In the genomic region with DNA sequence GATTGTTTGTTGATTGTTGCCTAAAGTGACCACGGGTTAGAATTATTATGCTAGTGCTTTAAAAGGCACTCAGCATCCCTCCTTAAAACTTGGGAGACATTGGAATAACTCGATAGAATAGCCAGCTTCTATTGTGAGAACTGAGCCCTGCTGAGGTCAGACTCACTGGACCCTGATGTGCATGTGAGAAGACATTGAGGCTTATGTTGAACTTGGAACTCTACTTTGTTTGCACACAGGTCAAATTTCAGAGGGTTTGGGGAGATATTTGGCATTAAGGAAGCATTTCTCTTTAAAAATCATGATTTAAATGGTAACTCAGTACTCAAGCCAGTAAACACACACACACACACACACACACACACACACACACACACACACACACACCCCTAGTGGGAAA, we compare ENCODE assay signal across 15 mouse cellular contexts.
DNase-seq lines count a peak whose midpoint lies in the region; ATAC-seq lines count a peak whose summit lies in the region.
"Had no signal": no experiment of that assay in that cellular context is flagged by ENCODE, and none has a peak within 500 bp of the region (broad histone marks: within the 10 kb centered on the region; RNA-seq: fewer than 3 reads in every experiment).

No protein-coding gene starts in this region.

- H3K4me1 ChIP-seq in limb, embryonic 11.5 days (ENCODE audit: control insufficient read depth, insufficient read depth, low read length), result no peaks in the 10 kb centered on the region
- H3K4me1 ChIP-seq in limb, embryonic 10.5 days, result no peaks in the 10 kb centered on the region
- H3K4me1 ChIP-seq: forebrain, embryonic 15.5 days; heart, embryonic 13.5 days had no signal

- H3K4me3 ChIP-seq in limb, embryonic 11.5 days (ENCODE audit: low read depth, low read length), result no peak overlapping the region
- no peak overlapping the region for H3K4me3 ChIP-seq in limb, embryonic 10.5 days
- H3K4me3 ChIP-seq: forebrain, embryonic 15.5 days; heart, embryonic 13.5 days had no signal

- H3K27ac ChIP-seq in limb, embryonic 11.5 days (replicated peaks; ENCODE audit: low read depth, low read length), result no peak overlapping the region
- no peak overlapping the region for H3K27ac ChIP-seq in limb, embryonic 10.5 days
- H3K27ac ChIP-seq: forebrain, embryonic 15.5 days; heart, embryonic 13.5 days had no signal

- no peak overlapping the region for H3K9ac ChIP-seq in limb, embryonic 11.5 days (ENCODE audit: low read length)
- H3K9ac ChIP-seq: forebrain, embryonic 15.5 days; heart, embryonic 13.5 days had no signal

- no peaks in the 10 kb centered on the region for H3K27me3 ChIP-seq in limb, embryonic 11.5 days (ENCODE audit: control insufficient read depth, insufficient read depth, low read length)
- H3K27me3 ChIP-seq in limb, embryonic 10.5 days (ENCODE audit: low read depth, poor library complexity, severe bottlenecking), result no peaks in the 10 kb centered on the region
- H3K27me3 ChIP-seq: forebrain, embryonic 15.5 days; heart, embryonic 13.5 days had no signal

- WGBS in limb, embryonic 11.5 days, result 90% methylated on average over 2 of the region's 2 CpGs
- 80% methylated on average over 2 of the region's 2 CpGs for WGBS in limb, embryonic 10.5 days

- no peak for ATAC-seq in limb, embryonic 11.5 days (ENCODE audit: insufficient number of reproducible peaks, low FRiP score, low TSS enrichment, low read depth)
- ATAC-seq: forebrain, embryonic 15.5 days had no signal

- H3K4me2 ChIP-seq in limb, embryonic 11.5 days (ENCODE audit: low read depth, severe bottlenecking), result no peak overlapping the region
- H3K4me2 ChIP-seq: forebrain, embryonic 15.5 days; heart, embryonic 13.5 days had no signal

- no peaks in the 10 kb centered on the region for H3K9me3 ChIP-seq in limb, embryonic 11.5 days (ENCODE audit: control insufficient read depth, low read length)
- no peaks in the 10 kb centered on the region for H3K9me3 ChIP-seq in limb, embryonic 10.5 days (replicated peaks)
- H3K9me3 ChIP-seq: forebrain, embryonic 15.5 days; heart, embryonic 13.5 days had no signal

- peak; percentile 23 to 50 for DNase-seq in kidney, adult 8-10 months
- no peak for DNase-seq in kidney, postnatal 4 days
- peak; percentile 6 for DNase-seq in limb, embryonic 11.5 days (ENCODE audit: low spot score)
- no peak for DNase-seq in limb, embryonic 10.5 days (ENCODE audit: low spot score)
- peak; percentile 6 to 54 for DNase-seq in kidney, postnatal 25 days
- peak; percentile 37 to 46 for DNase-seq in kidney, postnatal 36 days
- DNase-seq: adrenal gland, adult 2 months; adrenal gland, postnatal 25 days; cerebellum, adult 2 months; cerebellum, postnatal 10 days; gastrocnemius, postnatal 36 days; heart, adult 11 months; heart, postnatal 36 days had no signal

- no peaks in the 10 kb centered on the region for H3K36me3 ChIP-seq in limb, embryonic 11.5 days (ENCODE audit: control insufficient read depth, insufficient read depth, low read length)
- H3K36me3 ChIP-seq in limb, embryonic 10.5 days, result no peaks in the 10 kb centered on the region
- H3K36me3 ChIP-seq: forebrain, embryonic 15.5 days had no signal

Comparison
In these comparisons a context has a peak if more than half of its experiments do, and no peak if none do; other contexts are left out.
1. DNase-seq: peak in kidney, adult 8-10 months (2 of 2), limb, embryonic 11.5 days (single experiment), kidney, postnatal 25 days (2 of 2) and kidney, postnatal 36 days (2 of 2); none in kidney, postnatal 4 days (0 of 2) and limb, embryonic 10.5 days (single experiment).